Mouse (Mus musculus) CH12.LX (cell line): ENCODE results near the gene Slc16a5.

ENCODE experiments used
- CTCF ChIP-seq, 2 experiments: IDR thresholded peaks in 1 of 2; conservative IDR thresholded peaks in 1 of 2; 2 replicates each; pipeline ENCODE4 v1.5.1; 2011 to 2012; ENCODE audit warnings: low read depth in 2 of 2, low read length in 2 of 2, improper control_type of control experiment in 1 of 2, inconsistent platforms in 1 of 2, mild to moderate bottlenecking in 1 of 2, moderate library complexity in 1 of 2
- JUND ChIP-seq: conservative IDR thresholded peaks from 2 replicates; pipeline ENCODE4 v1.6.1; 2011; ENCODE audit warnings: low read depth, low read length, improper control_type of control experiment
- MAX ChIP-seq: IDR thresholded peaks from 2 replicates; pipeline ENCODE4 v1.6.1; 2011; ENCODE audit warnings: low read length, improper control_type of control experiment
- NRF1 ChIP-seq: IDR thresholded peaks from 2 replicates; pipeline ENCODE4 v1.6.1; 2014; ENCODE audit warnings: low read depth, mild to moderate bottlenecking, inconsistent platforms, low read length, improper control_type of control experiment, moderate library complexity
- PAX5 ChIP-seq: IDR thresholded peaks from 2 replicates; pipeline ENCODE4 v1.6.1; 2012; ENCODE audit warnings: low read length, inconsistent platforms, mixed read lengths
- POLR2A ChIP-seq: IDR thresholded peaks from 2 replicates; pipeline ENCODE4 v1.6.1; 2011; ENCODE audit warnings: low read depth, mild to moderate bottlenecking, improper control_type of control experiment, low read length
- POLR2AphosphoS2 ChIP-seq: IDR thresholded peaks from 2 replicates; pipeline ENCODE4 v1.6.1; 2011; ENCODE audit warnings: low read depth, low read length, improper control_type of control experiment
- ZKSCAN1 ChIP-seq: IDR thresholded peaks from 2 replicates; pipeline ENCODE4 v1.6.1; 2012; ENCODE audit warnings: low read depth, inconsistent platforms, low read length, improper control_type of control experiment, borderline replicate concordance

- TF ChIP-seq POLR2A (no peak), CTCF (conservative IDR thresholded peaks at IDR 0.05 in 1 of 2, IDR thresholded peaks at IDR 0.05 in 1 of 2; ENCODE audit: low read depth in 2 of 2, low read length in 2 of 2) (no peak), POLR2AphosphoS2 (no peak), NRF1 (no peak), MAX (no peak), ZKSCAN1 (no peak), JUND (no peak), PAX5 (no peak)
Observed at GRCm38 (mm10) chr11:115467217-115467618, 4.9 kb downstream of the Slc16a5 start.
